Mouse (Mus musculus): ENCODE data around the gene Pak3.
A peak's percentile ranks its signal among the peaks of the same experiment; 100 is the strongest.

The Pak3 gene

DNA sequence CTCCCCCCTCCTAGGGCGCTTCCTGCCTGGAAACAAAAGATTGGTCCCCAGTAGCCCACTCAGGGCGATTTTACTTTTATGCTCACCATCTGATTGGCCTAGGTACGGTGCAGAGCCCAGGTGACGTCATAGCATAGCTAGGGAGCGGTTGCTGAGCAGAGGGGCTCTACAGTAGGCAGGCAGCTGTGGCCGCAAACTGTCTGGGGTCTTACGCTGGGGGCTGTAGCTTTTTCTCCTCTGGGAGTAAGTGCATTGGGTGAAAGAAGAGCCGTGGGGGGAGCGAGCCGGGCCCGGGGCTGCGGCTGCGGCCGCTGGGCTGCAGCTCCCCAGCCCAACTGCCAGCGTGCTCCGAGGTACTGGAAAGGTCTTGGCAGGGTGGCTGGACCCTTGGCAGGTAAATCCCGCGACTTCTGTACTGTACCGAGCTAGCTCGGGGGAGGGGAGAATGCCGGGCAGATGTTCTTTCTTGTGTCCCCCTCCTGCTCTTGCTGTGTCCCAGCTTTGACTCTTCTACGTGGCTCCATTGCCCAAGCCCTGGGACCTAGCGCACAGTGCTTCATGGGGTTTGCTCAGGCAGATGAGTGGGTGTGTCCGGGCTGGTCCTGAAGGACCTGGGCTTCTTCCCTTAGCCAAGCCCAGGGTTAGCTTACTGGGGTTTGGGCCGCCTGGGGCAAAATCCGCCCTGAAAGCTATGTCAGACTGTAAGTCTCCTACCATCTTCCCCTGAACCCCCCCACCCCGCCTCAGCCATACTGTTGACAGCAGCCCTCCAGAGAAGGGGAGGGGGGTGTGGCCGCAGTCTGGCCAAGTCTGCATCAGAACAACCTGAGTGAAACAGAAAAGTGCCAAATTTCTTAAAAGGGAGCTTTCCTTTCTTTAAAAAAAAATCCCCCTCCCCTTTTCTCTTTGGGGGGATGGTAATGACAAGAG, 146.1 kb downstream of the Pak3 start:
- peak; percentile 19 to 27 for DNase-seq (ENCODE audit: low spot score in 2 of 2)

DNA sequence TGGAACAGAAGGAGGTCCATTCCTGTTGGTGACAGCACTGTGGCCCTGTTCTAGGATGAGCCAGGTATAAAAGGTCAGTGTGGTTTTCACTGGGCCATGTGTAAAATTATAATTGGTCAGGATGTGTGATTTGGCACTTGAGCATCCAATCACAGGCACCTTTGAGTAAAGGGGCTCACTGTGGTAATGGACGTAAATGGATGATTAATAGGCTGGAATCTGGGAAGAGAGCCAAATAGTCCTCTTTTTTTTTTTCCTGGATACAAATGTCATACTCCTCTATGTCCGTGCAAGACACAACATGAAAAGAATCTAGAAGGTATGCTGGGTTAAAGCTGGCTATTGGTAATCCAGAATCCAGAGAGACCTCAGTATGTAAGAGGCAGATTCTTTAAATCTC, 147.4 kb downstream of the Pak3 start:
- DNase-seq (ENCODE audit: low spot score in 2 of 2): no peak

DNA sequence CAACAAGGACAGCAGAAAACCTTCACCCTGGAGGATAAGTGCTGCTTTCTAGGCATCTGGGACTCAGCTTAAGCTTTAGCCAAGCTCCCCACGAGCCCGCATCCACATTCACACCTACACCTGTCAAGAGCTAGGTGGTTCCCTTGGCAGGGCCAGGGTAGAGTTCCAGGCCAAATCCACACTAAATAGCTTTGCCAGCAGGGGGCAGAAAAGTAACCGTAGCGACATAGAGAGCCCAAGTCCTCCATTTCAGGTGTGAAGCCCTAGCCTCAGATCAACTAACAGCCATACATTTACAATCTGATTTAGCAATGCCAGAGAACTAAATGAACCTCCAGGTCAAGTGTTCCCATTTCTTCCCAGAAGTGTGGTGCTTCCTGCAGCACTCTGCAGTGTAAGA, 148.6 kb downstream of the Pak3 start:
- DNase-seq (ENCODE audit: low spot score in 2 of 2): peak in 1 of 2 experiments; percentile 10

DNA sequence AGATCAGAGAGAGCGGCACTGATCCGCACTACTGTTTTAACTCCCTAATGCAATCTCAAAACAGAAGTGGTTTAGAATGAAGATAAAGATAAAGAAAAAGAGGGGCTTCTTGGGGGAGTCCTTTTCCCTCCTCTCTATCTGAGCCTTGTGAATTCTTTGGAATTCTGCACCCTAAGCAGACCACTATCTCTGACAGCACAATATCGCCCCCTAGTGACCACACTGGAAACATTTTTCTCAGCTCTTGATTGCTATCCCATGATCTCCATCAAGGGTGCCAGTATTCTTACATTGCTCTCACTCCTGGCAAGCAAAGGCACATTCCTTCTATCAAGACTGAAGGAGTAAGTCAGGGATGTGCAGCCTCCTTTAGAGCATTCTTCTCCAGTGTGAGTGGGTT, 149.9 kb downstream of the Pak3 start:
- DNase-seq (ENCODE audit: low spot score in 2 of 2): peak; percentile 26 to 55

DNA sequence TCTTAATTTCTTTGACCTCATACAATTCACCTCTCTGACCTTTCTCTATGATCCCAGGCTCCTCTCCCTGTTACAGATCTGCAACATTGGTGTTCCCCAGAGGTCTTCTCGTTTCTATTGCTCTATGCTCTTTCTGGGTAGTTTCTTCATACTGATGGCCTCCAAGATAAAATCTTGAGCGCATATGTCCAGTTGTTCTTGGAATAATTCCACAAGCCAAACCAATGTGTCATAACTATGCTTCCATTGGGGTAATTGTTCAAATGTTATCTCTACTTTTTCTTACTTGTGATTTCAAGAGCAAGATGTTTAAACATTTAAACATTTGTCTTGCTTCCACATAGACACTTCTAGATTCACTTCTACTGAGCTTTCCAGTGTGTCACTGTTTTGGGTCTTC, 160.2 kb downstream of the Pak3 start:
- DNase-seq (ENCODE audit: low spot score in 2 of 2): no peak

DNA sequence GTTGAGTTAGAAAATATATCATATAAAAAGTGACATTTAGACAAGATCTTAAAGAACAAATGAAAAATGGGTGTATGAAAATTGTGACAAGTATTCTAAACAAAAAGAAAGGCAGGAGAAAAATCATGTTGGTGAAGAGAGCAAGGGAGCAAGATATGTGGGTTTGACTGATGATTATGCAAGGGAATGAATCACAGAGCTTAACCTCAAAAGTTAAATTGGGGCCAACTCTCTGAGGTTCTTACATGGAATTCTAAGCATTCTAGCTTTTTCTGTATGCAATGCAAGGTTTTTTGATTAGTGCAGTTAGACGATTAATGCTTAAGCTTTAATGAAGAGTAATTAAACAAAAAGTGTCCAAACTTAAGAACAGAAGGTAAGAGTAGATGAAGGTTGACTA, 203.9 kb downstream of the Pak3 start:
- DNase-seq (ENCODE audit: low spot score in 2 of 2): no peak

DNA sequence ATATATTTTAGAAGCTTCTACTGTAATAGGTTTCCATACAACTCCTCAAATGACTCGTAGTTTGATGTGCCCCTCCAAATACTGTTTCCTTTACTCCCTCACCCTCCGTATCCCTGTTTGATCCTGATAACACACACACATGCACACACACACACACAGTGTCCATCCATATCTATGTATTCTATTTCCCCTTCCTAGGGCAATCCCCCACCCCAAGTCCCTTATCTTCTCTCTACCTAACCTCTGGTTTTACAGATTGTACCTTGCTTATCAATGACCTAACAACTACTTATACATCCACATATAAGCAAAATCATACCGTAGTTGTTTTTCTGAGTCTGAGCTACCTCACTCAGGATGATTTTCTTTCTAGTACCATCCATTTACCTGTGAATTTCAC, 207.0 kb downstream of the Pak3 start:
- DNase-seq (ENCODE audit: low spot score in 2 of 2): no peak

DNA sequence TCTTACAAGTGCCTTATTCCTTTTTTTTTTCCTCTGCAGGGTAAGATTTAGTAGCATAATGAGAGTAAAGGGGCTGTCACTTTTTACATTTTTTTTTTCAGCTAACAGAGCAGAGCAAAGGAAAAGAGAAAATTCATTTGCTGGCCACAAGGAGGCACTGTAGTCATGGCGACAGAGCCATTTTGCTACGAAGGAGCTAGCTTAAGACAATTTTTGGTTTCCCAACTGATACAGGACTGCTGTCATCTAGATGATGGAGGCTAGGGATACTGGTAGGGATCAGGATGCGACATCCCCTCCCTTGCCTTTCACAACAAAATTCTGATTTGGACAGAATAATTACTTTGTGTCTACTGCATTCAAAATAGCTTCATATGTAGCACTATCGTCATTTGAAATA, 217.6 kb downstream of the Pak3 start:
- DNase-seq (ENCODE audit: low spot score in 2 of 2): peak in 1 of 2 experiments; percentile 8

DNA sequence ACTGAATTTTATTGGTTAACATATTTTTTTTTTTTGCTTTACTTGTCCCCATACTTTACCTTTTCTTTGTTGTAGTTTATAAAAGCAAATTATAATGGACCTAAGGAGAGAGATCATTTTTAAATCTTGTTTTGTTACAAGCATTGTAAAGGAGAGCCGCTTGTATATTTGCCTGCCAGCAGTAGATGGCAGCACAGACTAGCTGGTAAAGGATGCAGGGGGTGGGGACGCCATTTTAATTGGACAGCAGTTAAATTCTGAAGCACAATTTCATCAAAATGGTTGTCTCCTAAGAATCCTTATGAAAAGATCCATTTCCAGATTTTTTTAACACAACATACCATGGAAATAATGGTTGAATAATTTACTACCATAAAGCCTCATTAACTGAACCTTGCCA, 220.8 kb downstream of the Pak3 start:
- DNase-seq (ENCODE audit: low spot score in 2 of 2): peak; percentile 17 to 18

DNA sequence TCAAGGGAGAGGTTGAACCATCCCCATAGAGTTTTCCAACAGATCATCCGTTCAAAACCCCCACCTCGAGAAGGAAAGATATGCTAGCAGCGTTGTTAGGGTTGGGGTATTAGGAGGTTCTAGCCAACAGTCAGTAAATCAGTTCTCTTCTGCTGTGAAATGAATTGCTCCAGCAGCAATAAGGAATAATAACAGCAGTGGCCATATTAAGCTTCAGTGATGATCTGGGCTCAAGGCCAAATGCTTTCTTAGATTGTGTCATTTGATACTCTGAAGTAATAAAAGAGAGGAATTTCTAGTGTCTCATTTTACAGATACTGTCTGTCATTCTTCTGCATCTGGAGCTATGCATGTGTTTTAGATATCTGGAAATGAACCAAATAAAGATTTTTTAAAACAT, 244.2 kb downstream of the Pak3 start:
- no peak for DNase-seq (ENCODE audit: low spot score in 2 of 2)

DNA sequence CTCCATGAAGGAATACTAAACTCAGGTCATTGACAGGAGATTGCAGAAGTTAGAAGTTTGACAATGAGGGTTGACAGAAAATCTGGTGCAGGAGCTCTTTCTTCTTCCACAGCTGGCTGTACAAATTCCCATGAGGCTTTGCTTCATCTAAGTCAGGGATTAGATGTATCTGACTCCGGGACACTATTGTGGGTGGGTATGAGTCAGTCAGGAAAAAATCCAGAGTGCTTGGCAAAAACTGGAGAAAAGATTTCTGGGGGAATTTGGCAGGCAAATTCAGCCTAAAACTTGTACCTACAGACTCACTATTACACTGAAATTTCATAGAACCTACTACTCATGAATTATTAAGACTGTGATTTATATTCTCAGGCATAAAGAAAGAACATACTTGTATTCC, 297.6 kb downstream of the Pak3 start:
- DNase-seq (ENCODE audit: low spot score in 2 of 2): no peak

DNA sequence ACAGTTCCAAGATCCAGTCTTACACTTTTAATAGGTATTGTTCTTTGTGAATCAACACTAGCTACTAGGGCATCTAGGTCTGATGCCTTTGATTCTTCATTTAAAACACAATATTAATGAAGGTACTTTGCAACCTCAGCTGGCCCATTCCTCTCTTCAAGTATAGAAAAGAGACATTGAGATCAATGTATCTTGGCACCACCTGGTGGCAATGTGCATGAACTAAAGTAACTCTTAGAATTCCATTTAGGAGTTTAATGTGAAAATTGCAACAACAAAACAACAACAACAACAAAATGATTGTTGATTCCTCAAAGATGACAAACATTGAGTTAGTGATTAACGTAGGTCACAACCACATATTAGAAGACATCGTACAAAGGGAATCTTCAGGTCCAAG, 300.6 kb downstream of the Pak3 start:
- no peak for DNase-seq (ENCODE audit: low spot score in 2 of 2)

DNA sequence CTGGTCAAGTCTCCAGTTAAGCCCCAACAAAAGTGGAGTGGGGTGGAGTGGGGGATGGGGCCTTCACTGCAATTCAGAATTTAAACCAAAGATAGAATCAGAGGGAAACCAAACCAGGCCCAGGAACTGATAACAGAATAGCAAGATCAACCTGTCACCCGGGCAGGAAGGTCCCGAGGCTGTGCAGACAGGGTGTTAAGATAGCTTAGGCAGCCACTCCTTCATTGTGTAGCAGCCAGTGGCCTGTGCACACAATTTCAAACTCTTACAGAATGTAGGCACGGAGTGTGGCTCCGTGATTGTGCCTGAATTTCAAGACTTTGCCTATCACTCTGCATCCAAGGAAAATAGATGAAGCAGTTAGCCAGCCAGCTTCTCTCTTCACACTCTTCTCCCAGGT, 308.1 kb downstream of the Pak3 start:
- DNase-seq (ENCODE audit: low spot score in 2 of 2): no peak

DNA sequence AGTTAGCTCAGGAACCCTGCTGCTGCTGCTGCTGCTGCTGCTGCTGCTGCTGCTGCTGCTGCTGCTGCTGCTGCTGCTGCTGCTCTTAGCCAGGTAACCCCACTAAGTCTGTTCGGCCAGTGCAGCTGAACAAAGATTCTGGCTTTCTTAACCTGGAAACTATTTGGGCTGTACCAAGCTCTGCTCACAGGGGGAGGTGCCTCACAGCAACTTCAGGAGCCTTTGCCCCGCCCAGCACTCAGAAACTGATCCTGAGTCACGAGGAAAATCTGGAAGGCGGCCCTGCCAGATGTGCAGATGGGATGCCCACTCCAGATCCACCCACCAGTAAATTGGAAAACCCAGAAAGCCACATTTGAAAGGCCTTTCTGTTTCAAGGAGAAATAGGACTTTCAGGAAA, 308.8 kb downstream of the Pak3 start, which contains the start of gene Capn6:
Capn6 (minus strand) TSS at position 203 of the 400 bp plus-strand sequence.
- no peak for DNase-seq (ENCODE audit: low spot score in 2 of 2)

DNA sequence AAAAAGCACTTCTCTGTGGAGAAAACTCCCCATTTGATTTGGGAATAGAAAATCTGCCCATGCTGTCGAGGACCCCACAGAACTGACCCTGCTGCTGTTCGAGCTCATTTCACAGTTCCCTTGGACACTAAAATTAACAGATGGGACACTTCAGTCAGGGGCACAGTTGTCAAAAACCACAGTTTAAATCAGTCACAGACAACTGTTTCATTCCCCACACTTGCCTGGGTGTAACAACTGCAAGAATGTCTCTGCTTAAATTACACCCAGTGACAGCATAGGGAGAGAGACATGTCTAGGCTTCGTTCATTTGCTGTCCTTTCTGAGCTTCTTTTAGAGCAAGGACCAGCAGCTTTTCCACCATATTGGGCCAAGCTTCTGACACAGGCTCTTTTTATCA, 328.2 kb downstream of the Pak3 start:
- no peak for DNase-seq (ENCODE audit: low spot score in 2 of 2)

Data from cerebellum, postnatal 4 days (tissue).